Mouse (Mus musculus): ENCODE measurements around the gene Hist1h2ae.
"Not testable (repeated sequence)": the region's sequence is repeated elsewhere in the genome, so short reads cannot be mapped to it uniquely, and the experiment has no call there.

Gene Hist1h2ae

DNA sequence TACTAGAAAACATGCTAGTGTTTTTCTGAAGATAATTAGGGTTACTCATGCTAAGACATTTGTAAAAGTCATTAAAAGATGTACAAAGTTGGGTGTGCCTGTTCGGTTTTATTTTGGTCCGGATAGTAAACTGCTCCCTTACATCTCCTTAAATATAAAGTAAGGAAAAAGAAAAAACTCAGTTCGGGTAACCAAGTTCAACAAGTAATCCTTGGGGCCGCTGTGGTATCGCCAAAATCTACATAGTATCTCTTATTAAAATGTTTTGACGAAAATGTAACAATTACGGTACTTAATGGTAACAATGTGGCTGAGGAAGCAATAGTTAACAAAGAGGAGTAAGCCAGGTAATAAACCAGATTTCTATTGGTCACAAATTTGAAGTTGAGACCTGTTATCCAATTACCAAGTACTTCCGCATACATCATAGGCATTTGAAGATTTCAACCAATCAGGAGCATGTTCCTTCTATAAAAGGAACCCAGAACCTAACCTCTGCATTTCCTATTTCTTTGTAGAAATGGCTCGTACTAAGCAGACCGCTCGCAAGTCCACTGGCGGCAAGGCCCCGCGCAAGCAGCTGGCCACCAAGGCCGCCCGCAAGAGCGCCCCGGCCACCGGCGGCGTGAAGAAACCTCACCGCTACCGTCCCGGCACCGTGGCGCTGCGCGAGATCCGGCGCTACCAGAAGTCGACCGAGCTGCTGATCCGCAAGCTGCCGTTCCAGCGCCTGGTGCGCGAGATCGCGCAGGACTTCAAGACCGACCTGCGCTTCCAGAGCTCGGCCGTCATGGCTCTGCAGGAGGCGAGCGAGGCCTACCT is 26.8 kb downstream of the Hist1h2ae start, which contains the start of gene Hist1h3f:
TSS of gene Hist1h3f (plus strand) at position 88 of the 822 bp plus-strand sequence.
- in situ Hi-C loops (cut with MboI, MseI), result no loop called here

DNA sequence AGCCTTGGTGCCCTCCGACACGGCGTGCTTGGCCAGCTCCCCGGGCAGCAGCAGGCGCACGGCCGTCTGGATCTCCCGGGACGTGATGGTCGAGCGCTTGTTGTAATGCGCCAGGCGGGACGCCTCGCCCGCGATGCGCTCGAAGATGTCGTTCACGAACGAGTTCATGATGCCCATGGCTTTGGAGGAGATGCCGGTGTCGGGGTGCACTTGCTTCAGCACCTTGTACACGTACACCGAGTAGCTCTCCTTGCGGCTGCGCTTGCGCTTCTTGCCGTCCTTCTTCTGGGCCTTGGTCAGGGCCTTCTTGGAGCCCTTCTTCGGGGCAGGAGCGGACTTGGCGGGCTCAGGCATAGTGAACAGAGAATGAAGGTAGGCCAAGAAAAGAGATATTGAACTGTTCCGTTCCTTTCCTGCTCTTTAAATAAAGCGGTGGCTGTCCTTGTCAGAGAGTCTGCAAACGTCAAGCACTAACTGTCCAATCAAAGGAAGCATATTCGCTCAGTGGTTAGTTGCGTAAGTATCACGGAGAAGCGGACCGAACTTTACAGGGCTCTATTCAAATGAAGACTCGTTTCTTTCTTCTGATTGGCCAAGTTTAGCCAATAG is 27.9 kb downstream of the Hist1h2ae start, which contains the start of gene Hist1h2bh:
TSS of gene Hist1h2bh (minus strand) at position 394 of the 609 bp plus-strand sequence.
- in situ Hi-C loops (cut with MboI, MseI), result not testable (repeated sequence)

DNA sequence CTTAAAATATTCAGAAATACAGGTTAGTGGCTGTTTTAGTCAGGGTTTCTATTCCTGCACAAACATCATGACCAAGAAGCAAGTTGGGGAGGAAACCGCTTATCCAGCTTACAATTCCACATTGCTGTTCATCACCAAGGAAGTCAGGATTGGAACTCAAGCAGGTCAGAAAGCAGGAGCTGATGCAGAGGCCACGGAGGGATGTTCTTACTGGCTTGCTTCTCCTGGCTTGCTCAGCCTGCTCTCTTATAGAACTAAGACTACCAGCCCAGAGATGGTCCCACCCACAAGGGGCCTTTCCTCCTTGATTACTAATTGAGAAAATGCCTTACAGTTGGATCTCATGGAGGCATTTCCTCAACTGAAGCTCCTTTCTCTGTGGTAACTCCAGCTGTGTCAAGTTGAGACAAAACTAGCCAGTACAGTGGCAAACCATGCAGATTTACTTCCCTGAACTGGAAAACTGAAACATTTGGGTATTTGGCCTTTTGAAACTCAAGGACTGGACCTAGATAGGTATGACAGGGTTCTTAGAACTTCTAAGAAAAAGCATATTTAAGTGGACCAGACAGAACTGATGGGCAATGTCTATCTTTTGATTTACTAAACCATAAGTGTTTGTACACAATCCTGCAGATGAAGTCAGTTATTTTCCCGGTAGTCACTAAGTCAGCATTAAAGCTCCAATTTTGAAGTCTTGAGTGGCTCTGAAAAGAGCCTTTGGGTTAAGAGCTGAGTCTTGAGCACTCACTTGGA is 28.6 kb downstream of the Hist1h2ae start:
- in situ Hi-C loops (cut with MboI, MseI), result not testable (repeated sequence)

DNA sequence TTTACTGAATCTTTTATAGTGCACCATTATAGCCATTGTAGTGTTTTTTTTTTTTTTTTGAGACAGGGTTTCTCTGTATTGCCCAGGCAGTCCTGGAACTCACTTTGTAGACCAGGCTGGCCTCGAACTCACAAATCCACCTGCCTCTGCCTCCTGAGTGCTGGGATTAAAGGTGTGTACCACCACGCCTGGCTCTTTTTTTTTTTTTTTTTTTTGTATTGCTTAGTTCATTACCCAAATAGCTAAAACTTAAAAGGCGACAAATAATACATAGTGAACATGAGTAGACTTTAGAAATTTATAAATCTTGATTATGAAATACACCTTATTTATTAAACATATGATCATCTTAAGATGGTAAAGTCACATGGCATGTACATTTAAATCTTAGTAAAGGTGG is 29.5 kb downstream of the Hist1h2ae start:
- in situ Hi-C loops (cut with MboI, MseI), result no loop called here

DNA sequence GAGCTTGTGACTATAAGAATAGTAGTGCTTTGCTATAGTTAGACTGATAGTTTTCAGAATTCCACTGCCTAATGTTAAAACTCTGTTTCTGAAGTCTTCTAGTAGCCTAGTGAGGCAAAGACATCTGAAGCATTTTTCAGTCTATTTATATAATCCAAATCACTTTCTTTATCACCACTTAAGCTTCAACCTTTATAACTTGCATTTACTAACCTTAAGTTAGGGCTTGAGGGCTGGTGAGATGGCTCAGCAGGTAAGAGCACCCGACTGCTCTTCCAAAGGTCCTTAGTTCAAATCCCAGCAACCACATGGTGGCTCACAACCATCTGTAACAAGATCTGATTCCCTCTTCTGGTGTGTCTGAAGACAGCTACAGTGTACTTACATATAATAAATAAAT is 31.2 kb downstream of the Hist1h2ae start:
- in situ Hi-C loops (cut with MboI, MseI), result loop anchor here (5.0 to 10.0 kb wide), 4 partner anchors 37 to 1825 kb away; partner anchors contain the start of genes Hist1h2ai (in 2 of the 2), Hist1h2bl (in 2 of the 2), Hist1h3h (in 2 of the 2) and Hist1h2ah (in 1 of the 2)

DNA sequence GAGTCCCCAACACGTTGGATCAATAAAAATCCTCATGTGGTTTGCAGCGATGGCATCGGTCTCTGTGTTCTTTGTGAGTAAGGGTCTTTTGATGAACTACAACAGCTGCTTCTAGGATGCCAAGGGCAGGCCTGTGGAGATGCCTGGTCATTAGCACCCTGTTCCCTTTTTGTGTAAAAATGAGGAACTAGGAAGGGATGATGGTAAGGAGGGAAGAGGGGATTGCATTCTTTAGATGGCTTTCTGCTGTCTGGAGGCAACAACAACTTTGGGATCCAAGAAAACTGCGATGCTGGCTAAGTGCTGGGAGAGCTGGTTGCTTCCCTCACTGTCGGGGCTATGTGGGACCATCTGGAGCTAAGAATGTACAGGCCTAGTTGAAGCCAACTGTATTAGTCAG is 32.8 kb downstream of the Hist1h2ae start:
- in situ Hi-C loops (cut with MboI, MseI), result loop anchor here (5.0 to 10.0 kb wide), 4 partner anchors 39 to 1823 kb away; partner anchors contain the start of genes Hist1h2ai (in 2 of the 2), Hist1h2bl (in 2 of the 2), Hist1h3h (in 2 of the 2) and Hist1h2ah (in 1 of the 2)

DNA sequence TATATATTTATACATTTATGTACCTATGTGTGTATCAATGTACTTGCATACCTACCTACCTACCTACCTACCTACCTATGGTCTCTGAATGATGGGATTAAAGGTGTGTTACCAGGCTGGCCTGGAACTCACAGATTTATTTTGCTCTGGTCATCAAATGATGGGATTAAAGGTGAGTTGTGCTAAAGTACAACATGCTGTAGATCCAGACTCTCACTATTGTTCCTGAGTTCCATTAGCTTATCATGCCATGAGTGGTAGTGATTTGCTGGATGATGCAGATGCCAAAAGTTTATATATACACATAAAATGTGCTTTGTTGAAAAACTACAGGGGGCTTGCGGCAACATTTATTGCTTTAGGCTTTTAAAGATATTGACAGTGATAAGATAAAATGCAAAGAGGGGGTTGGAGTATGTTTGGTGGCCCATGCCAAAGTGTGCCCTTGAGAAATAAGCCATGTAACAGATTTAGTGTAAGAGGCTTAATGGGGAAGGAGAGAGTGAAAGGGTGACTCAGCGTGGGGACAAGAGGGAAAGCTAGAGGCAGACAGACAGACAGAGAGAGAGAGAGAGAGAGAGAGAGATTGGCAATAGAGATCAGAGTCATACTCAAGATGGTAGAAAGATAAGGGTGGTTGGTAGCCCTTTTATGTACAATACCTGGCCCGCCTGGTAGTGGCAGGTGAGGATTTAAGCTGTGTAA is 33.9 kb downstream of the Hist1h2ae start:
- in situ Hi-C loops (cut with MboI, MseI), result loop anchor here (5.0 to 10.0 kb wide), 4 partner anchors 40 to 1822 kb away; partner anchors contain the start of genes Hist1h2ai (in 2 of the 2), Hist1h2bl (in 2 of the 2), Hist1h3h (in 2 of the 2) and Hist1h2ah (in 1 of the 2)

DNA sequence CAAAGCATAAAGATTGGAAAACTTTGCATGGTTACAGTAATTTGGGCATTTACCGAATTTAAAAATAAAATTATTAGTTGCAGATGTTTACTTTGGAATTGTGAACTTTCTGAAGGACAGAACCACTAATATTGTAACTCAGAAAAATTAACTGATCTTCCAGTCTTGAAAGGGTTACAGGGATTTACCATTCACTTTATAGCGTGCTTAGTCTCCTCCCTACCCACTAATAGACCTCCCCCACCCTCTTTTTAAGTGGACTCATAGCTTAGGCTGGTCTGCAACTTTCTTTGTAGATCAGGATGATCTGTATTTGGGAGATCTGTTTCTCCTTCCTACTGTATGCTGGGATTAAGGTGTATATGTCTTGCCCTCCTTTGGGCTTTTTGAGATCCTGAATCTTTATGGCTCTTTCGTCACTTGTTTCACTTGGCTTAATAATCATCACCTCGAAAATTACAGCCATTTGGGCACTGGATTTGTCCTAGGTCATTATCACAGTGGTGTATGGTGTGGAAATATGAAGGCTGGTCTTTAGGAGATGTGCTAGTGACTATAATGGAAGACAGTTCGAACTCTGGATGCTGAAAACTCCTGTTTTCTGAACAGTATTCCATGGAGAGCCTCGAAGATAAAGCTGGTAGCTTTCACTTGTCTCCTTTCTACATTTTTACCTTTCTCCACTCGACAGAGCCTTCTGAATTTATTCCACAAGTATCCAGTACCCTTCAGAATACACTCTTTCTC is 34.8 kb downstream of the Hist1h2ae start:
- in situ Hi-C loops (cut with MboI, MseI), result loop anchor here (5.0 to 10.0 kb wide), 4 partner anchors 41 to 1821 kb away; partner anchors contain the start of genes Hist1h2ai (in 2 of the 2), Hist1h2bl (in 2 of the 2), Hist1h3h (in 2 of the 2) and Hist1h2ah (in 1 of the 2)

DNA sequence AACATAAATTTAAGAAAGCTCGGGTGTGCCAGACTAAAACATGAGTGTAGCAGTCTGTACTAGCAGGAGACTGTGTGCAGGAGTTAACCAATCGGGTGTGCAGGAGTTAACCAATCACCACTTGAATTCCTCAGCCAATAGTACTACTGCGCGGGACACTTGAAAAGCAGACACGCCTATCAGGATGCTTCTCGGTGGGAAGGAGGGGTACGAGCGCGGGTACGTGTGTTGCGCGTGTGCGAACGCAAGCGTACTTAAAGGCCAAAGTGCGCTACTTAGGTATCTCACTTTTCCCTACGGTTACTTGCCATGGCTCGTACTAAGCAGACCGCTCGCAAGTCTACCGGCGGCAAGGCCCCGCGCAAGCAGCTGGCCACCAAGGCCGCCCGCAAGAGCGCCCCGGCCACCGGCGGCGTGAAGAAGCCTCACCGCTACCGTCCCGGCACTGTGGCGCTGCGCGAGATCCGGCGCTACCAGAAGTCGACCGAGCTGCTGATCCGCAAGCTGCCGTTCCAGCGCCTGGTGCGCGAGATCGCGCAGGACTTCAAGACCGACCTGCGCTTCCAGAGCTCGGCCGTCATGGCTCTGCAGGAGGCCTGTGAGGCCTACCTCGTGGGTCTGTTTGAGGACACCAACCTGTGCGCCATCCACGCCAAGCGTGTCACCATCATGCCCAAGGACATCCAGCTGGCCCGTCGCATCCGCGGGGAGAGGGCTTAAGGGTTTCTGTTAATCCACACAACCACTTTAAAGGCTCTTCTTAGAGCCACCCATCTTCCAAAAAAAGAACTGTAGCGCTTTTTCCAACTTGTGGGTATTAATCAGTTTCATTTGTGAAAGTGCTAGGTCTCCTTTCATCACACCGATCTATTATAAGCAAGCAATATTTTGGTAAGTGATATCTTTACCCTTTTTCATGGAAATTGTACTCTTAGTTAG is 35.6 kb downstream of the Hist1h2ae start, which contains the start of gene Hist1h3g:
TSS of gene Hist1h3g (plus strand) at position 286 of the 939 bp plus-strand sequence.
- in situ Hi-C loops (cut with MboI, MseI), result loop anchor here (5.0 to 10.0 kb wide), 4 partner anchors 42 to 1821 kb away; partner anchors contain the start of genes Hist1h2ai (in 2 of the 2), Hist1h2bl (in 2 of the 2), Hist1h3h (in 2 of the 2) and Hist1h2ah (in 1 of the 2)

DNA sequence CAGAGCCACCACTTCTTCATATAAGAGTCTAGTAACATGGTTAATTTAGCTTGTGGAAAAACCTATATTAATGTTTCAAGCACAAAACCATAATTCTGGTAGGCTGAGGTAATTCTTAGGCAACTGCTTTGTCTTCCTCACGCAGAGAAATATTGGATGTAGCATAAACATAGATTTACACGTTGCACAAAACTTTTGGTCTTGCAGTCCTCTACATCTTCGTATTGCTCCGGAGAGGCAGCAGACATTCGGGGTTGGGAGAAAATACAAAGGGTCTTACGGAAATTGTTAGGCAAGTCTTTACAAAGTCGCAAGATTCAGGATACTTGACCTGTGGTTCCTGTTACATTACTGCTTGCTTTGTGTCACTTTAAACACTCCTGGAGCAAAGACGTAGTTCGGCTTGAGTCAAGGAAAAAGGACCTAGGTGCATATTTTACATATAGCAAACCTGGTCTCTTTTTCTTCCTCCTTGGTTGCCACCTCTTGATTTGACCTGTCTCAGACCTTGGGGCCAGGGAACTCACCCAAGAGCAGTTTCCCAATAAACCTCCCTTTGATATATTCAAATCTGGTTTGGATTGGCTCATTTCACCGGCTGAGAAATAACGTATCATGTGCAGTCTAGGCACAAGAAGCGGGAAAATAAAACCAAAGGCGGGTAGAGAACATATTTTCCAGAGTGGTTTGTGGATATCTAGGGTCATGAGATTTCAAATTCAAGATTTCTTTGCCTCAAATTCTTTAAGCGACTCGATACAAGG is 36.5 kb downstream of the Hist1h2ae start:
- in situ Hi-C loops (cut with MboI, MseI), result loop anchor here (5.0 to 10.0 kb wide), 6 partner anchors 43 to 1820 kb away; partner anchors contain the start of genes Hist1h2ai (in 2 of the 2), Hist1h2bl (in 2 of the 2), Hist1h3h (in 2 of the 2) and Hist1h2ah (in 1 of the 2)

DNA sequence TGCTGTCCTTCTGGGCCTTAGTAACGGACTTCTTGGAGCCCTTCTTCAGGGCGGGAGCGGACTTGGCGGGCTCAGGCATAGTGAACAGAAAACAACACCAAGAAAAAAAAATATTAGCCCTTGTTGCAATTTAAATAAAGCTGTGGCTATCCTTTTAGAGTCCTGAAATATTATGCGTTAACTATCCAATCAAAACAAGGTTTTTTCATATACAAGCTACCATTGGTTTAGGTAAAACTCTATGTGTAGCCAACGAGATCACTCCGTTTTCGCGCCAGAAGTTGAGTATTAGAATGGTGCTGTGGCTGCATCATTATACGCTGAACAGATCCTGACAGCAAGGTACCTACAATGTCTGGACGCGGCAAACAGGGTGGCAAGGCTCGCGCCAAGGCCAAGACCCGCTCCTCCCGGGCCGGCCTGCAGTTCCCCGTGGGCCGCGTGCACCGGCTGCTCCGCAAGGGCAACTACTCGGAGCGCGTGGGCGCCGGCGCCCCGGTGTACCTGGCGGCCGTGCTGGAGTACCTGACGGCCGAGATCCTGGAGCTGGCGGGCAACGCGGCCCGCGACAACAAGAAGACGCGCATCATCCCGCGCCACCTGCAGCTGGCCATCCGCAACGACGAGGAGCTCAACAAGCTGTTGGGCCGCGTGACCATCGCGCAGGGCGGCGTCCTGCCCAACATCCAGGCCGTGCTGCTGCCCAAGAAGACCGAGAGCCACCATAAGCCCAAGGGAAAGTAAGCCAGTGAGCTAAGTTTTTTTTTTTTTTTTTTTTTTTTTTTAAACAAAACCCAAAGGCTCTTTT is 37.3 kb downstream of the Hist1h2ae start, which contains the start of gene Hist1h2af:
TSS of gene Hist1h2af (plus strand) at position 347 of the 808 bp plus-strand sequence.
- in situ Hi-C loops (cut with MboI, MseI), result loop anchor here in 1 of 2 experiments (5.0 to 10.0 kb wide), 3 partner anchors 49 to 1819 kb away; partner anchors contain the start of genes Hist1h2ai, Hist1h2an, Hist1h2bl and Hist1h2bp

DNA sequence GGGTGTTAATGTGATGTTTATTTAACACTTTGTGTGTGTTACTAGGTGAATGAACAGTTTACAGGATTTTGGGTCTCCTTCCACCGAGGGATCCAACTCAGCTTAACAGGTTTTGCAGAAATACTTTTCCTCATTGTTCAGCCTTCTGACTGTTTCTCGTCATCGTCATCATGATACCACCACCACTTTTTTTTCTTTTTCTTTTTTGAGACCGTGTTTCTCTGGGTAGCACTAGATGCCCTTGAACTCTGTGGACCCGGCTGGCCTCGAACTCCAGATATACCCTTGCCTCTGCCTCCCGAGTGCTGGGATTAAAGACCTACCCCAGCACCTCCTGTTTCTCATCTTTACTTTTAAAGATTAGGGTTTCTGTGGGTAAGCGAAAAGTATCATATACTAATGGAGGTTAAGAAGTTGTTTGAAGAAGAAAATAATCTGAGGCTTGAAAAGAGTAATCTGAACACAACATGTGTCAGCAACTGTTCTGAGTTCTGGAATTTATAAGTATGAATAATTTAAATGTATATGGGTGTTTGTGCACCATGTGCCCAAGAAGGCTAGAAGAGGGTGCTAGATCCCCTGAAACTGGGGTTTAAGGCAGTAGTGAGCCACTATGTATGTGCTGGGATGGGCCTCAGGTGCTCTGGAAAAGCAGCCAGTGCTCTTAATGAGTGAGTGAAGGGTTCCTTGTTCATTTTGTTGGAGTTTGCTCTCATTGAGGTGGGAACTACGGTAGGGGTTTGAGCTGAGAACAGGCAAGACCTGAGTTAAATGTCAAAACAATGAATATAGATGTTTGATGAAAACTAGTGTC is 38.6 kb downstream of the Hist1h2ae start:
- in situ Hi-C loops (cut with MboI, MseI), result loop anchor here in 1 of 2 experiments (5.0 to 10.0 kb wide), 3 partner anchors 50 to 1818 kb away; partner anchors contain the start of genes Hist1h2ai, Hist1h2an, Hist1h2bl and Hist1h2bp

DNA sequence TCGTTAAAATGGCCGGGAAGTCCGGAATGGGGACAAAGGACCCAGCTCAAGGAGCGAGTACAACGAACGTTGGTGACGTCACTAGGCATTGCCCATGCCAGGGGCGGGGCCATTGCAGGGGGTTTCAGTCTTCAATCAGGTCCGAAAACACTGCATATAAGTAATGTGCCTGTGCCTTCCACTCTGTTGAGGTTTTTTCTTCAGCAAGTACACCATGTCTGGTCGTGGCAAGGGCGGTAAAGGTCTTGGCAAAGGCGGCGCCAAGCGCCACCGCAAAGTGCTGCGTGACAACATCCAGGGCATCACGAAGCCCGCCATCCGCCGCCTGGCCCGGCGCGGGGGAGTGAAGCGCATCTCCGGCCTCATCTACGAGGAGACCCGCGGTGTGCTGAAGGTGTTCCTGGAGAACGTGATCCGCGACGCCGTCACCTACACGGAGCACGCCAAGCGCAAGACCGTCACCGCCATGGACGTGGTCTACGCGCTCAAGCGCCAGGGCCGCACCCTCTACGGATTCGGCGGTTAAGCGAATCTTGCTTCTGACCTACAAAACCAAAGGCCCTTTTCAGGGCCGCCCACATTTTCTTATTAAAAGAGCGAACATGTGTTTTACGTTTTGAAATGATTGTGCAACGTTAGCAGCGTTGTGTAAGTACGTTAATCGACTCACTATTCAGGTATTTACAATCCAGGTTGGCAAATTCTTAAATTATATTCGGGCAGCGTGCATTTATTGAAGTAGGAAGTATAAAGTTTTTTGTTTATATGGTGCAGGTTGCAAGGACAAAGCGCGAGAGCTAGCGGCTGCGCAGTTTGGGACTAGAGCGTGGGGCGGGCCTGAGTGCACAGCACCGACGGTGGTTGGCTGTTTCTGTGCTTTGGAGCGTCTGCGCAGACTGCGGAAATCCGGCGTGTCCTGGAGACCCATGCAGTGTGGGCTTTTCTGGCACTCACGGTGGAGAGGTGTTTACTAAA is 39.8 kb downstream of the Hist1h2ae start, which contains the start of gene Hist1h4h:
TSS of gene Hist1h4h (plus strand) at position 150 of the 975 bp plus-strand sequence.
- in situ Hi-C loops (cut with MboI, MseI), result loop anchor here in 1 of 2 experiments (5.0 to 10.0 kb wide), 3 partner anchors 51 to 1816 kb away; partner anchors contain the start of genes Hist1h2ai, Hist1h2an, Hist1h2bl and Hist1h2bp
